Mouse (Mus musculus) thymus, adult 2 months (tissue): Measurements from ENCODE around the gene Slc50a1.

Experiments
- CTCF ChIP-seq: fragments of 200-500 bp; IDR thresholded peaks from 2 replicates; pipeline ENCODE4 v1.5.1; 2012; ENCODE audit warnings: mild to moderate bottlenecking, control low read depth, low read length, moderate library complexity, borderline replicate concordance; ENCODE audit not compliant: control insufficient read depth, poor library complexity, insufficient read depth; ENCODE audit errors: extremely low read depth
- POLR2A ChIP-seq: fragments of 200-500 bp; IDR thresholded peaks from 2 replicates; pipeline ENCODE4 v1.6.1; 2012; ENCODE audit warnings: mild to moderate bottlenecking, low read length, control low read depth, moderate library complexity; ENCODE audit not compliant: control insufficient read depth, poor library complexity, insufficient read depth; ENCODE audit errors: extremely low read depth

GRCm38 (mm10) chr3:89242331-89242895 lies 28.0 kb downstream of the Slc50a1 start:
- TF ChIP-seq CTCF (no peak), POLR2A (no peak)
